Mouse (Mus musculus): ENCODE results near the gene Tcta. TPM values are rescaled to one million over a fixed set of nuclear protein-coding genes. Genes with fewer than 3 reads are reported as not detected.

Tcta gene
- polyA plus RNA-seq, 1 experiment from 2014 or later = 28.5 TPM

DNA sequence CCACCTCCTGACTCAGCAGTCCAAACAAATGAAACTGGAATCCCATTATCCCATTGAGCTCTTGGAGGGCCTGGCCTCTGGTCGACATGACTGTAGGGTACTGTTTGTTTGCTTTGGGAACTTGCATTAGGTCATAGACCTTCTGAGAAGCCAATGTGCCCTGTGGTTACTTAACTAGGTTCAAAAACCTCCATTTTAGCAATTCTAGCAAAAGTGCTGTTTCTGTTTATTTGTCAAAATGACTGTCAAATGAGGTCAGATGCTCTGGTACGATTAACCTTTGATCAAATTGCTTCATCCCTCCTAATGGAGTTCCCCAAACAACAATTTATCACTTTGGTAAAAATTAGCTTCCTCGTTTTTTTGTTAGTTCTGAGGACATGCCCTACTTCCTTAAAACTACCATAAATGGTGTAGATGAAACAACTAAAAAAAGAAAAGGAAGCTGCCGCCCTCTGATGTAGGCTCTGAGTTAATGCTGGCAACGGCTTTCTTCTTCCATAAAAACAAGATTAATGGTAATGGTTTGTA is 36.4 kb upstream of the Tcta start:
- H3K9ac ChIP-seq (ENCODE audit: low read depth, low read length) = no peak overlapping the region

DNA sequence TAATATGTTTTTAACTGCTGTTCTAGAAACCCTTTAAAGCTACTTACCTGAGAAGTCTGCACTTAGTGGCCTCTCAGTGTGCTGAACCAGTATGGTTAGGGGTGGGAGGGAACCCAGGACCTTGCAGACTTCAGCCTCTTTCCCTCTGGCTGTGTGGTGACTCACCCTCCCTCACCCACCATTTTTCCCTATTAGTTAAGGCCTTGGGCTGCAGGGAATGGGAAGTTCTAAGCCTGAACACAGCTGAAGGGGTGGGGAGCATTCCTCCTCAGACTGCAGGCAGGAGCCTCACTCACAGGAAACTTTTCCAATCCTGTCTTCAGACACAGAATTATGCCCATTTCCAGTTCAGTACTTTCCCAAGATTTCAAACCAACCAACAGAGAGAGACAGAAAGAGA is 35.8 kb upstream of the Tcta start:
- ATAC-seq (replicated peaks; ENCODE audit: insufficient number of reproducible peaks, low FRiP score, low TSS enrichment) = no peak
- Histone ChIP-seq H3K27ac (ENCODE audit: low read depth, low read length) (peak overlapping the region; percentile 98), H3K4me3 (ENCODE audit: low read depth, low read length) (no peak overlapping the region), H3K27me3 (ENCODE audit: control insufficient read depth, insufficient read depth, low read length) (no peaks in the 10 kb centered on the region), H3K4me2 (peak overlapping the region; percentile 77), H3K9me3 (replicated peaks; ENCODE audit: control insufficient read depth, low read length) (no peaks in the 10 kb centered on the region), H3K9ac (ENCODE audit: low read depth, low read length) (peak overlapping the region; percentile 28; the same call in 1 of the 2 replicates), H3K4me1 (ENCODE audit: control insufficient read depth, insufficient read depth, low read length) (peaks cover 26% of the 10 kb centered on the region), H3K36me3 (ENCODE audit: control insufficient read depth, insufficient read depth, low read length) (no peaks in the 10 kb centered on the region; the same call in 1 of the 2 replicates)

More for the DNA sequence above, 36.4 kb upstream of the Tcta start:
- no peak for ATAC-seq (replicated peaks; ENCODE audit: insufficient number of reproducible peaks, low FRiP score, low TSS enrichment)
- H3K4me1 ChIP-seq (ENCODE audit: control insufficient read depth, insufficient read depth, low read length) = peaks cover 26% of the 10 kb centered on the region
- H3K9me3 ChIP-seq (replicated peaks; ENCODE audit: control insufficient read depth, low read length) = no peaks in the 10 kb centered on the region
- H3K4me2 ChIP-seq = no peak overlapping the region
- peak overlapping the region; percentile 98; the same call in 1 of the 2 replicates for H3K27ac ChIP-seq (ENCODE audit: low read depth, low read length)
- no peak overlapping the region for H3K4me3 ChIP-seq (ENCODE audit: low read depth, low read length)
- H3K27me3 ChIP-seq (ENCODE audit: control insufficient read depth, insufficient read depth, low read length) = no peaks in the 10 kb centered on the region
- WGBS (ENCODE audit: insufficient replicate concordance) = 50% methylated on average over 5 of the region's 5 CpGs
- no peaks in the 10 kb centered on the region; the same call in 1 of the 2 replicates for H3K36me3 ChIP-seq (ENCODE audit: control insufficient read depth, insufficient read depth, low read length)

DNA sequence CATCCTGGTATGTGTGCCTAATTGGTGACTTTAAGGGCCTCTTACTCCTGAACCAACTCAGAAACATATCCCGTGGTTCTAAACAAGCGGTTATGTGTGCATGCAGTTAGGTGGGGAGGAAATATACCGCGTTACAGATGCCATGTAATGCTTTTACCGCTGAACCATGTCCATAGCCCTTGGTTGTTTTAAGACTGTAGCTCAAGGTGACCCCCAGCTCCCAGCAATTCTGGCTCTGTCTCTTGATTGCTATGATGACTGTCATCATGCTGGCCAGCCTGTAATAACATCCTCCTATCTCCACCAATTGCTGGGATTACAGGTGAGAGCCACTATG is 35.1 kb upstream of the Tcta start:
- no peaks in the 10 kb centered on the region for H3K27me3 ChIP-seq (ENCODE audit: control insufficient read depth, insufficient read depth, low read length)
- H3K4me1 ChIP-seq (ENCODE audit: control insufficient read depth, insufficient read depth, low read length) = peaks cover 26% of the 10 kb centered on the region
- H3K9me3 ChIP-seq (replicated peaks; ENCODE audit: control insufficient read depth, low read length) = no peaks in the 10 kb centered on the region
- peak overlapping the region; percentile 98 for H3K27ac ChIP-seq (ENCODE audit: low read depth, low read length)
- H3K4me2 ChIP-seq = peak overlapping the region; percentile 77
- no peaks in the 10 kb centered on the region; the same call in 1 of the 2 replicates for H3K36me3 ChIP-seq (ENCODE audit: control insufficient read depth, insufficient read depth, low read length)
- H3K9ac ChIP-seq (ENCODE audit: low read depth, low read length) = peak overlapping the region; percentile 97
- H3K4me3 ChIP-seq (ENCODE audit: low read depth, low read length) = peak overlapping the region; percentile 23; the same call in 1 of the 2 replicates
- WGBS (ENCODE audit: insufficient replicate concordance) = 79% methylated on average over 5 of the region's 5 CpGs
- no peak for ATAC-seq (replicated peaks; ENCODE audit: insufficient number of reproducible peaks, low FRiP score, low TSS enrichment)

DNA sequence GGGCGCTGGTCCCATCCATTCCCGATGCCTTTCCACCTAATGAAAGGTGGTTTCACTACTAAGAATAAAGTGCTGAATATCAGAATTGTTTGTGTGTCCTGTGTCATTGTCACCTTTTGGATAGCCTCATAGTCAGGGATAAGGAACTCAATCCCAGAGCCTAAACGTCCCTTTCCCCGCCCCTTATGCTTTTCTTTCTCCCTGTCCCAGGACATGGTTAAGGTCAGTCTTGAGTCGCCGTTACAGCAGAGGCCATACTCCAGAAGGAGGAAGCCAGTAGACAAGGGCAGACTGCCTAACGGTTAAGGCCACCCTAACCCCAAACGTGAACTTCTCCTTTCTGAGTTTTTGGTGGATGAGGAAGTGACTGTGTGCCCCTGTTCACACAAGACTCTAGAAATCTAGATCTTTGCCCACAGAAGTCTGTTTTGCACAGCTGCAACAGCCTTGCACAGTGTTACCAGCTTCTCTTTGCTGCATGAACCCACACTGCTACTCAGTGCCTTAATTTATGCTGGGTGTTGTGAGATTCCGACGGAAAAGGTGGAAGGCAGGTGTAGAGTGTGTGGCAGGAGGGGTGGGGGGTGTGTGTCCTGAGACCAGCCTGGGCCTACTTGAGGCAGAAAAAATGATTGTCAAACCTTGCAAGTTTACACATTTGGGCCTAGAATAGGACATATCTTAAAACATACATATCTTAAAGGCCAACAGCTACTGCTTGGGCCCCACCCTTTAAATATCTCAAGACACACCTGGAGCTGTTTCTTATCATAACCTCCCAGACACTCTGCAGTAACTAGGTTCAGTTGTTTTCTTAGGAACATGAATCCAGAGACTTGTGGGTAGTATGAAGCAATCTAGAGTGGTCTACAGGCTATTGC is 34.5 kb upstream of the Tcta start:
- Histone ChIP-seq H3K36me3 (ENCODE audit: control insufficient read depth, insufficient read depth, low read length) (no peaks in the 10 kb centered on the region; the same call in 1 of the 2 replicates), H3K9ac (ENCODE audit: low read depth, low read length) (peak overlapping the region; percentile 97), H3K4me3 (ENCODE audit: low read depth, low read length) (peak overlapping the region; percentile 85), H3K4me1 (ENCODE audit: control insufficient read depth, insufficient read depth, low read length) (peaks cover 26% of the 10 kb centered on the region), H3K4me2 (peak overlapping the region; percentile 77), H3K27me3 (ENCODE audit: control insufficient read depth, insufficient read depth, low read length) (no peaks in the 10 kb centered on the region), H3K27ac (ENCODE audit: low read depth, low read length) (peak overlapping the region; percentile 98), H3K9me3 (replicated peaks; ENCODE audit: control insufficient read depth, low read length) (no peaks in the 10 kb centered on the region)
- peak; percentile 64 for ATAC-seq (replicated peaks; ENCODE audit: insufficient number of reproducible peaks, low FRiP score, low TSS enrichment)
- 48% methylated on average over 10 of the region's 10 CpGs for WGBS (ENCODE audit: insufficient replicate concordance)

DNA sequence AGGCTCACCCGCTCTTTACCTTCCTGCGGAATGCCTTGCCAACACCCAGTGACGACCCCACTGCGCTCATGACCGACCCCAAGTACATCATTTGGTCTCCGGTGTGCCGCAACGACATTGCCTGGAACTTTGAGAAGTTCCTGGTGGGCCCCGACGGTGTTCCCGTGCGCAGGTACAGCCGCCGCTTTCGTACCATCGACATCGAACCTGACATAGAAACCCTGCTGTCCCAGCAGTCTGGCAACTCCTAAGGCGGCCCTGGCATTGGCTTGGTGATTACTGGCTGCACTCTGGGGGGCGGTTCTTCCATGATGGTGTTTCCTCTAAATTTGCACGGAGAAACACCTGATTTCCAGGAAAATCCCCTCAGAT is 33.9 kb upstream of the Tcta start:
- H3K9ac ChIP-seq (ENCODE audit: low read depth, low read length) = peak overlapping the region; percentile 97
- H3K27me3 ChIP-seq (ENCODE audit: control insufficient read depth, insufficient read depth, low read length) = no peaks in the 10 kb centered on the region
- H3K36me3 ChIP-seq (ENCODE audit: control insufficient read depth, insufficient read depth, low read length) = peaks cover 6% of the 10 kb centered on the region
- H3K4me1 ChIP-seq (ENCODE audit: control insufficient read depth, insufficient read depth, low read length) = peaks cover 26% of the 10 kb centered on the region
- WGBS (ENCODE audit: insufficient replicate concordance) = 6% methylated on average over 20 of the region's 20 CpGs
- H3K9me3 ChIP-seq (replicated peaks; ENCODE audit: control insufficient read depth, low read length) = no peaks in the 10 kb centered on the region
- peak overlapping the region; percentile 98 for H3K27ac ChIP-seq (ENCODE audit: low read depth, low read length)
- H3K4me2 ChIP-seq = peak overlapping the region; percentile 77
- no peak for ATAC-seq (replicated peaks; ENCODE audit: insufficient number of reproducible peaks, low FRiP score, low TSS enrichment)
- peak overlapping the region; percentile 85 for H3K4me3 ChIP-seq (ENCODE audit: low read depth, low read length)

DNA sequence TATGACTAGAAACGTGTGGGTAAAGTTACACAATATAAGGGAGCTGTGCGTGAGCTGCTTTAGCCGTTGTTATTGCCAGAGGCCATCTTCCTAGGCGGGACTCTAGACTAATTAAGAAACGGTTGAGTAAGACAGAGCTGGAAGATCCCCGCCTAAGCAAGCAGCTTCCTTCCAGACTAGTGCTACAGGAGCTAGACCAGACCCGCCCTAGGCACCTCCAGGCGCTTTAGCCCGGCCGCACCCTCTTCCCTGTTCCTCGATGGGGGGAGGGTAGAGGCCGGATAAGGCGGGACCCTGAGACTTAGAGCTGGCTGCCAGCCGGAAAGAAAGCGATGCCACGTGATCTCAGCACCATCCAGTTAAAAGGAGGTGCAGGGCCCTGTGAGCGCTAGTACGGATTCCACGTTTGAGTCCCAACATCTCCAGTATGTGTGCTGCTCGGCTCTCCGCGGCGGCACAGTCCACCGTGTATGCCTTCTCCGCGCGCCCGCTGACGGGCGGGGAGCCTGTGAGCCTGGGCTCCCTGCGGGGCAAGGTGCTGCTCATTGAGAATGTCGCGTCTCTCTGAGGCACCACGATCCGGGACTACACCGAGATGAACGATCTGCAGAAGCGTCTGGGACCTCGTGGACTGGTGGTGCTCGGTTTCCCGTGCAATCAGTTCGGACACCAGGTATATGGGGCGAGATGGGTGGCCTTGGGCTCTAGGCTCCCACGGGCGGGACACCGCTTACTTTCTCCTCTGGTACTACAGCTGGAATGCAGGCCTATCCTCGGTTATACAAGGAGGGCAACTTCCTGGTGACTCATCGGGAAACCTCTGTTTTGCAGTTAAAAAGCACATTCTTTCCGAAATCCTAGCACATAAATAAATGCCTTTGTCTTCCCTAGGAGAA is 33.2 kb upstream of the Tcta start, which contains the start of gene Gpx1:
Gene Gpx1, plus strand, starts transcription at position 18 of the 896 bp plus-strand sequence.
- peak within 1 kb of the TSS; percentile 77 for H3K4me2 ChIP-seq
- H3K36me3 ChIP-seq (ENCODE audit: control insufficient read depth, insufficient read depth, low read length) = peaks cover 12% of the 10 kb centered on the region
- no peaks in the 10 kb centered on the region for H3K9me3 ChIP-seq (replicated peaks; ENCODE audit: control insufficient read depth, low read length)
- H3K9ac ChIP-seq (ENCODE audit: low read depth, low read length) = peak within 1 kb of the TSS; percentile 97
- under 1% methylated on average over 49 of the region's 49 CpGs for WGBS (ENCODE audit: insufficient replicate concordance)
- peak; percentile 95 for ATAC-seq (replicated peaks; ENCODE audit: insufficient number of reproducible peaks, low FRiP score, low TSS enrichment)
- H3K27ac ChIP-seq (ENCODE audit: low read depth, low read length) = peak within 1 kb of the TSS; percentile 98
- H3K27me3 ChIP-seq (ENCODE audit: control insufficient read depth, insufficient read depth, low read length) = no peaks in the 10 kb centered on the region
- peaks cover 26% of the 10 kb centered on the region for H3K4me1 ChIP-seq (ENCODE audit: control insufficient read depth, insufficient read depth, low read length)
- peak within 1 kb of the TSS; percentile 85 for H3K4me3 ChIP-seq (ENCODE audit: low read depth, low read length)

DNA sequence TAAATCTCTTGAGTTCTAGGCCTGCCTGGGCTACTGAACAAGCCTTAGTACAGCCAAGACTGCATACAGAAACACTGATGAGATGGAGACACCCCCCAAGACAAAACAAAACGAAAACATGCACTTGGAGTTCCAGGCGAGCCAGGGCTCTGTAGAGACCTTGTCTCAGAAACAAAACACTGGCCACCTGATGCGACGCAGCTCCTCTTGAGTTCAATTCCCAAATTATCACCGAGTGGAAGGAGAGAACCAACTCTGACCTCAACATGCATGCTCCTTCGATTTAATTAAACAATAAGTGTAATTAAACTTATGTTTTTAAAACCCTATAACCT is 32.6 kb upstream of the Tcta start:
- peaks cover 26% of the 10 kb centered on the region for H3K4me1 ChIP-seq (ENCODE audit: control insufficient read depth, insufficient read depth, low read length)
- H3K27me3 ChIP-seq (ENCODE audit: control insufficient read depth, insufficient read depth, low read length) = no peaks in the 10 kb centered on the region
- H3K36me3 ChIP-seq (ENCODE audit: control insufficient read depth, insufficient read depth, low read length) = peaks cover 16% of the 10 kb centered on the region
- H3K4me2 ChIP-seq = peak overlapping the region; percentile 77
- ATAC-seq (replicated peaks; ENCODE audit: insufficient number of reproducible peaks, low FRiP score, low TSS enrichment) = 0 out of 2 replicates have a peak, but pooled peaks have one; percentile 16
- peak overlapping the region; percentile 85 for H3K4me3 ChIP-seq (ENCODE audit: low read depth, low read length)
- 25% methylated on average over 6 of the region's 6 CpGs for WGBS (ENCODE audit: insufficient replicate concordance)
- H3K9ac ChIP-seq (ENCODE audit: low read depth, low read length) = peak overlapping the region; percentile 97
- no peaks in the 10 kb centered on the region for H3K9me3 ChIP-seq (replicated peaks; ENCODE audit: control insufficient read depth, low read length)
- H3K27ac ChIP-seq (ENCODE audit: low read depth, low read length) = peak overlapping the region; percentile 98

DNA sequence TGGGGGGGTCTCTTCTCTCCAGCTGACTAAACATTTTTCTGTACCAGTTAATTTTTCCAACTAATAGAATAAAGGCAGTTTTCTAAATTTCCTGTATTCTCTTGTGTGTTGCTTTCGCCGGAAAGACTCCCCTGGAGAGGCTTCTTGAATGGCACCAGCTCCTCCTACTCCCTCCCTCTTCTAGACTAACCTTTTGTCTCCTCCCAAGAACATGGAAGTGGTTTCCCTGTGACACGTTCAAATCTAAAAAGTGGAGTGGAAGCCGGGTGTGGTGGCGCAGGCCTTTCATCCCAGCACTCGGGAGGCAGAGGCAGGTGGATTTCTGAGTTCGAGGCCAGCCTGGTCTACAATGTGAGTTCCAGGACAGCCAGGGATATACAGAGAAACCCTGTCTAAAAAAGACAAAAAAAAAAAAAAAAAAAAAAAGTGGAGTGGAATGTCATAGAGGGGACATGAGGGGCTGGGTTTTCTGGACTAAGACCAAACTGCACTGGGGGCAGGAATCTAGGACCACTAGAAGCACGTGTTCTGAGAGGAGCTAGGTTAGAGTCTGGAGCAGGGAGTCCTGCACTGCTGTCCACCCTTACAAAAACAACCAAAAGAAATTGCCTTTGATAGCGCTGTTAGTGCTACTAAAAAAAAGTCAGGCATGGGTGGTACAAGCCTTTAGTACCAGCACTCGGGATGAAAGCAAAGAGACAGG is 32.0 kb upstream of the Tcta start:
- H3K27me3 ChIP-seq (ENCODE audit: control insufficient read depth, insufficient read depth, low read length) = no peaks in the 10 kb centered on the region
- WGBS (ENCODE audit: insufficient replicate concordance) = 70% methylated on average over 10 of the region's 10 CpGs
- peak overlapping the region; percentile 77 for H3K4me2 ChIP-seq
- H3K4me3 ChIP-seq (ENCODE audit: low read depth, low read length) = no peak overlapping the region
- H3K9me3 ChIP-seq (replicated peaks; ENCODE audit: control insufficient read depth, low read length) = no peaks in the 10 kb centered on the region
- H3K9ac ChIP-seq (ENCODE audit: low read depth, low read length) = peak overlapping the region; percentile 97
- peaks cover 26% of the 10 kb centered on the region for H3K4me1 ChIP-seq (ENCODE audit: control insufficient read depth, insufficient read depth, low read length)
- peaks cover 19% of the 10 kb centered on the region for H3K36me3 ChIP-seq (ENCODE audit: control insufficient read depth, insufficient read depth, low read length)
- no peak for ATAC-seq (replicated peaks; ENCODE audit: insufficient number of reproducible peaks, low FRiP score, low TSS enrichment)
- H3K27ac ChIP-seq (ENCODE audit: low read depth, low read length) = peak overlapping the region; percentile 98

All from heart, embryonic 11.5 days (tissue).